Mouse (Mus musculus) ES-E14 (cell line): Measurements from ENCODE around the gene 2610008E11Rik. TPM values are rescaled to one million over a fixed set of nuclear protein-coding genes. Genes with fewer than 3 reads are reported as not detected.

Experiments used
- DNase-seq: peaks from one replicate; pipeline ENCODE4 v3.0.0-alpha.2; 2013; ENCODE audit warnings: low read depth, low spot score
- H3K27ac ChIP-seq: 2 replicates; pipeline ENCODE4 v1.5.1; 2012; ENCODE audit warnings: low read depth, mild to moderate bottlenecking, low read length, moderate library complexity, mixed read lengths; ENCODE audit not compliant: poor library complexity, insufficient read depth, severe bottlenecking
- H3K36me3 ChIP-seq: 2 replicates; pipeline ENCODE4 v1.6.1; 2012; ENCODE audit warnings: mild to moderate bottlenecking, low read length, moderate library complexity, mixed read lengths; ENCODE audit not compliant: control insufficient read depth, poor library complexity, insufficient read depth, severe bottlenecking
- H3K4me1 ChIP-seq, 2 experiments: fragments of 150-350 bp in 1 of 2; sonication (generic) in 1 of 2; 2 replicates each; pipeline ENCODE4 v1.6.1; 2012; ENCODE audit warnings: low read length in 2 of 2, mild to moderate bottlenecking in 1 of 2, mixed read lengths in 1 of 2; ENCODE audit not compliant: control insufficient read depth in 2 of 2, insufficient read depth in 2 of 2, poor library complexity in 1 of 2
- H3K4me3 ChIP-seq, 2 experiments: fragments of 150-350 bp in 1 of 2; sonication (generic) in 1 of 2; 2 replicates each; pipeline ENCODE4 v1.5.1; 2012; ENCODE audit warnings: low read length in 2 of 2, low read depth in 1 of 2, mild to moderate bottlenecking in 1 of 2, mixed read lengths in 1 of 2; ENCODE audit not compliant: insufficient read depth in 1 of 2, poor library complexity in 1 of 2, severe bottlenecking in 1 of 2
- H3K9ac ChIP-seq: 2 replicates; pipeline ENCODE4 v1.6.1; 2012; ENCODE audit warnings: low read depth, mild to moderate bottlenecking, low read length, mixed read lengths; ENCODE audit not compliant: poor library complexity, insufficient read depth, severe bottlenecking
- H3K9me3 ChIP-seq: fragments of 150-350 bp; sonication (generic); 2 replicates; pipeline ENCODE4 v1.6.1; 2012; ENCODE audit warnings: low read depth, mild to moderate bottlenecking, low read length; ENCODE audit not compliant: control insufficient read depth, insufficient read depth
- CHD2 ChIP-seq: IDR thresholded peaks from 2 replicates; pipeline ENCODE4 v1.6.1; 2014; ENCODE audit warnings: mild to moderate bottlenecking, low read depth, low read length, inconsistent platforms
- HCFC1 ChIP-seq: IDR thresholded peaks from 2 replicates; pipeline ENCODE4 v1.6.1; 2012; ENCODE audit warnings: low read length, inconsistent platforms, borderline replicate concordance; ENCODE audit not compliant: insufficient read depth
- MAFK ChIP-seq: IDR thresholded peaks from 2 replicates; pipeline ENCODE4 v1.6.1; 2014; ENCODE audit warnings: mild to moderate bottlenecking, low read depth, low read length, inconsistent platforms; ENCODE audit not compliant: insufficient read depth
- ZC3H11A ChIP-seq: IDR thresholded peaks from 2 replicates; pipeline ENCODE4 v1.6.1; 2012; ENCODE audit warnings: low read depth, mild to moderate bottlenecking, inconsistent platforms, low read length, borderline replicate concordance
- ZNF384 ChIP-seq: IDR thresholded peaks from 2 replicates; pipeline ENCODE4 v1.6.1; 2012; ENCODE audit warnings: low read depth, low read length, inconsistent platforms
- in situ Hi-C, 2 experiments: fragments of 600-800 bp; cut with MboI; formaldehyde crosslinking; loops; one replicate each; pipeline ENCODE4 v1.15.1; 2025; ENCODE audit warnings: low sequenced_read_pairs in 2 of 2, inconsistent platforms in 1 of 2; ENCODE audit not compliant: unreplicated experiment in 2 of 2
- total RNA-seq: library from RNA; depleted of rRNA; stranded (reverse); fragments of 300-350 nt; gene quantifications from 2 replicates; pipeline ENCODE4 v1.2.3, GENCODE M21; 2012; rRNA removed

2610008E11Rik gene
- 9.0 and 10.8 TPM in 2 replicates for total RNA-seq

GRCm38 (mm10) chr10:79097161-79097754, at the start of gene 2610008E11Rik:
Gene 2610008E11Rik, minus strand, starts transcription at chr10:79097600.
- H3K9me3 ChIP-seq = no peaks in the 10 kb centered on the region
- 0 out of 4 replicates have a peak, but pooled peaks cover 0 to 2% of the 10 kb centered on the region in 2 experiments for H3K4me1 ChIP-seq
- no peaks in the 10 kb centered on the region for H3K36me3 ChIP-seq
- no peak within 1 kb of the TSS for H3K27ac ChIP-seq
- H3K4me3 ChIP-seq = peak within 1 kb of the TSS; percentile 82 to 100
- DNase-seq = peak; percentile 88
- TF ChIP-seq ZNF384 (no peak), ZC3H11A (peak; percentile 10; the same call in 1 of the 2 replicates), CHD2 (peak; percentile 93), HCFC1 (no peak), MAFK (no peak)
- in situ Hi-C loops = no loop called here
- peak within 1 kb of the TSS; percentile 85 for H3K9ac ChIP-seq

GRCm38 (mm10) chr10:79116125-79116849, 18.9 kb upstream of the 2610008E11Rik start:
- Histone ChIP-seq H3K4me3 (no peak overlapping the region), H3K27ac (no peak overlapping the region), H3K36me3 (no peaks in the 10 kb centered on the region), H3K4me1 (no peaks in the 10 kb centered on the region), H3K9me3 (no peaks in the 10 kb centered on the region), H3K9ac (no peak overlapping the region)
- TF ChIP-seq CHD2 (no peak), ZC3H11A (peak; percentile 86), MAFK (no peak), ZNF384 (no peak), HCFC1 (no peak)
- in situ Hi-C loops = loop anchor here in 1 of 2 experiments (25.0 kb wide), 1 partner anchor 479 kb away; no protein-coding TSS in a partner anchor
- DNase-seq = peak; percentile 30

GRCm38 (mm10) chr10:79115085-79115484, 17.7 kb upstream of the 2610008E11Rik start:
- no peak overlapping the region for H3K4me3 ChIP-seq
- in situ Hi-C loops = loop anchor here in 1 of 2 experiments (25.0 kb wide), 1 partner anchor 478 kb away; no protein-coding TSS in a partner anchor
- H3K9ac ChIP-seq = no peak overlapping the region
- no peaks in the 10 kb centered on the region for H3K36me3 ChIP-seq
- H3K4me1 ChIP-seq = no peaks in the 10 kb centered on the region; a peak in 1 of 4 replicates
- H3K9me3 ChIP-seq = no peaks in the 10 kb centered on the region
- no peak overlapping the region for H3K27ac ChIP-seq
- TF ChIP-seq ZNF384 (no peak), HCFC1 (no peak), MAFK (no peak), ZC3H11A (no peak), CHD2 (no peak)
- DNase-seq = no peak

GRCm38 (mm10) chr10:79110482-79110881, 13.1 kb upstream of the 2610008E11Rik start:
- TF ChIP-seq CHD2 = no peak
- TF ChIP-seq ZC3H11A = no peak
- TF ChIP-seq HCFC1 = no peak
- TF ChIP-seq MAFK = no peak

More at GRCm38 (mm10) chr10:79110482-79110881, 13.1 kb upstream of the 2610008E11Rik start:
- Histone ChIP-seq H3K4me3 (no peak overlapping the region), H3K9me3 (no peaks in the 10 kb centered on the region), H3K27ac (no peak overlapping the region), H3K4me1 (no peaks in the 10 kb centered on the region; a peak in 1 of 4 replicates), H3K36me3 (no peaks in the 10 kb centered on the region), H3K9ac (no peak overlapping the region)
- DNase-seq = no peak
- in situ Hi-C loops = loop anchor here in 1 of 2 experiments (25.0 kb wide), 1 partner anchor 473 kb away; no protein-coding TSS in a partner anchor
